Mouse (Mus musculus) gastrocnemius, postnatal 10 days (tissue): ENCODE data around the gene Cav1. TPM values are rescaled to one million over a fixed set of nuclear protein-coding genes. Genes with fewer than 3 reads are reported as not detected.

Source experiments
- total RNA-seq, 2 experiments: library from RNA; stranded (reverse); gene quantifications; 2 replicates each; pipeline ENCODE4 v1.2.3; 2021

The Cav1 gene
- total RNA-seq, 2 experiments from 2014 or later: 308 to 358 TPM

Other genes starting within 250 kb of the Cav1 start
- gene Tes, start 241.2 kb upstream of the Cav1 start, total RNA-seq: 1 to 10 TPM; 2.5 to 4.6 TPM
- 10 to 100 TPM; 30.6 to 33.4 TPM for gene Cav2, start 25.1 kb upstream of the Cav1 start, total RNA-seq
- gene Met, start 157.5 kb downstream of the Cav1 start, total RNA-seq: 10 to 100 TPM in 1 of 2 experiments, 1 to 10 TPM in 1; 8.8 to 12.9 TPM